Mouse (Mus musculus) neural tube, embryonic 11.5 days (tissue): ENCODE measurements around the gene Endov. TPM values are rescaled to one million over a fixed set of nuclear protein-coding genes. Genes with fewer than 3 reads are reported as not detected.

Source experiments
- ATAC-seq: fragments of 200-750 bp; cut with Nextera tagmentation; 2 replicates; pipeline ENCODE4 v1.8.0; 2017; ENCODE audit warnings: moderate number of reproducible peaks, mild to moderate bottlenecking, moderate TSS enrichment, moderate library complexity; ENCODE audit not compliant: insufficient read depth, low FRiP score, low TSS enrichment
- DNase-seq: peaks from one replicate; pipeline ENCODE4 v3.0.0-alpha.2; 2015; ENCODE audit warnings: low spot score
- H3K27ac ChIP-seq: fragments of 300-500 bp; sonication (generic); 2 replicates; pipeline ENCODE4 v1.5.1; 2014; ENCODE audit warnings: low read depth, mild to moderate bottlenecking, low read length
- H3K27me3 ChIP-seq: fragments of 300-500 bp; sonication (generic); 2 replicates; pipeline ENCODE4 v1.6.1; 2014; ENCODE audit warnings: mild to moderate bottlenecking, low read length, mixed read lengths; ENCODE audit not compliant: control insufficient read depth, insufficient read depth
- H3K36me3 ChIP-seq: fragments of 300-500 bp; sonication (generic); 2 replicates; pipeline ENCODE4 v1.6.1; 2014; ENCODE audit warnings: mild to moderate bottlenecking, low read length, moderate library complexity, mixed read lengths; ENCODE audit not compliant: control insufficient read depth, insufficient read depth
- H3K4me1 ChIP-seq: fragments of 300-500 bp; sonication (generic); 2 replicates; pipeline ENCODE4 v1.6.1; 2014; ENCODE audit warnings: low read length, mixed read lengths; ENCODE audit not compliant: control insufficient read depth, insufficient read depth
- H3K4me2 ChIP-seq: fragments of 300-500 bp; sonication (generic); 2 replicates; pipeline ENCODE4 v1.6.1; 2014; ENCODE audit warnings: low read depth, mild to moderate bottlenecking, moderate library complexity
- H3K4me3 ChIP-seq: fragments of 300-500 bp; sonication (generic); 2 replicates; pipeline ENCODE4 v1.5.1; 2014; ENCODE audit warnings: low read depth, low read length
- H3K9ac ChIP-seq: fragments of 300-500 bp; sonication (generic); 2 replicates; pipeline ENCODE4 v1.6.1; 2014; ENCODE audit warnings: mild to moderate bottlenecking, low read length
- H3K9me3 ChIP-seq: fragments of 300-500 bp; sonication (generic); 2 replicates; pipeline ENCODE4 v1.6.1; 2016; ENCODE audit warnings: low read length; ENCODE audit not compliant: control insufficient read depth
- WGBS: fragments of 180-500 bp; shearing (Covaris S2); extraction: QIAGEN DNeasy Blood & Tissue Kit; methylation state at CpG from one replicate; pipeline ENCODE4 v1.1.7; 2014; 5-methylcytosine and 5-hydroxymethylcytosine counted together
- polyA plus RNA-seq: library from polyadenylated mRNA; unstranded; fragments of >200 nt; fragmentation: Nextera tagmentation; extraction: Ambion mirVana; gene quantifications from 2 replicates; pipeline ENCODE4 v1.2.1, GENCODE M21; 2014

Gene Endov
- polyA plus RNA-seq, 1 experiment from 2014 or later, result 18.1 TPM

DNA sequence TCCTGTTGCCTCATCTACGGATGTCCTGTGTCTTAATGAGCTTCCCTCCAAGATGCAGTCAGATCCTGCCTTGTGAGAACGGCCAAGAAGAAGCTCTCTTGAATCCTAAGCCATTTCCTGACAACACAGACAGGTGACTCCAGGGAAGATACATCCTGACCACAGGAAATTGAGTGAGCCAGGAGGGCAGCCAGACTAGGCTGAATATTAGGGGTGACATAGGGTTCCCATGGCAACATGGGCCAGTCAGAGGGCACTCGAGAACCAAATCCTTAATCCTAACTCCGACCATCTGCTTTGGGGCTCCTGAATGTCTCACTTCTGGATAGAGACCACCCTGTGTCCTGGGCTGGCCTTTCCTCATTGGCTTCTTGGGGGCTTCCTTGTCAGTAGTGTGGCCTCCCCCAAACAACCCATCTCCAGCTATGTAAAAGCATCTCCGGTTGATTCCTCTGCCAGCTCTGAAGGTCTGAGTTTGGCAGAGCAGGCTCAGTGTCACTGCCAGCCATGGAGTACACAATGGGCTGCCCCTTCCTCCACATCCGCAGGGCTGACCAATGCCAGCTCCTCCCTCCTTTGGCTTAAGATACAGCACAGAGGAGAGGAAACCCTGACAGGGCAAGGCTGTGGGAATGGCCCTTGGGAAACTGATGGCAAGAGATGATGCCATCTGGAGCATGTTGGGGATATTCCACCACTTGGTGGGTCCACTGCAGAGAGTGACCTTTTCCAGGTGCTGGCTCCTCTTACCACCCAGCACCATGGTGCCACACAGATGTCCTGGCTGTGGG is 31.0 kb downstream of the Endov start:
- no peaks in the 10 kb centered on the region for H3K4me1 ChIP-seq
- ATAC-seq, result no peak

DNA sequence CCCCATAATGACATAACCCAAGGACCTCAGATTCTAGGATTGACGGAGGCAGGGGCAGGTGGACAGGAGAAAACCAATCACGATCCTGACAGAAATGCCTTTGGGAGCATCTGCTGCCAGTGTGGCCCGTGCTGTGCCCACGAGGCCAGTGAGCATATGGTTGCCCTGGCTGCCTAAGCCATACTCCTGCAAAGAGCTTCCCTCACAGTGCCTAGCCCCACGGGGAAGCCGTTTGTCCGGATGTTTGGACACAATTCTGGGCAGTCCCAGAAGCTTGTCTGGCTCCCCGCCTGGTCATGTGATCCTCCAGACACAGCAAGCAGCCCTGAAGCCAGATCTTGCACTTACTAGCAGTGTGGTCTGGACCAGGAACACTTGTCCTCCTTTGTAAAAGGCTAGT is 31.6 kb downstream of the Endov start:
- H3K9me3 ChIP-seq, result no peaks in the 10 kb centered on the region
- H3K27me3 ChIP-seq, result no peaks in the 10 kb centered on the region
- H3K27ac ChIP-seq, result no peak overlapping the region
- no peak overlapping the region for H3K4me2 ChIP-seq
- no peak for ATAC-seq
- no peak for DNase-seq
- 89% methylated on average over 8 of the region's 8 CpGs for WGBS
- no peaks in the 10 kb centered on the region for H3K36me3 ChIP-seq
- H3K4me3 ChIP-seq, result no peak overlapping the region
- H3K4me1 ChIP-seq, result no peaks in the 10 kb centered on the region
- no peak overlapping the region for H3K9ac ChIP-seq

More for the DNA sequence above, 31.0 kb downstream of the Endov start:
- H3K4me3 ChIP-seq, result no peak overlapping the region
- H3K4me2 ChIP-seq, result no peak overlapping the region
- no peaks in the 10 kb centered on the region for H3K9me3 ChIP-seq
- DNase-seq, result no peak
- no peak overlapping the region for H3K9ac ChIP-seq
- H3K36me3 ChIP-seq, result no peaks in the 10 kb centered on the region
- 86% methylated on average over 6 of the region's 6 CpGs for WGBS
- no peak overlapping the region for H3K27ac ChIP-seq
- no peaks in the 10 kb centered on the region for H3K27me3 ChIP-seq

DNA sequence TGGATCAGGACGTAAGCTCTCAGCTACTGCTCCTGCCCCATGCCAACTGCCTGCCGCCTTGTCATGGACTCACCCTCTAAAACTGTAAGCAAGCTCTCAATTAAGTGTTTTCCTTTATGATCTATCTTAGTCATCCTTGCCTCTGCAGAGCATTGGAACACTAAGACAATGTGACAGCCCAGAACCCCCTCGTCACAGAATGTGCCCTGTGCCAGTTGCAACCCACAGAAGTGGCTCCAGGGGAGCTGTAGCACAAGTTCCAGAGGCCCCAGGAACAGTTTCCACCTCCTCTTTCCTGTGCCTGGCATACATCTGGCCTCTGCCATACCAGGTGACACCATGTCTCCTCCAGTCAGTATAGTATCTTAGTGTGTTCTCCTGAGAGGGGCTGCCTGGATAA is 32.2 kb downstream of the Endov start:
- no peak overlapping the region for H3K9ac ChIP-seq
- H3K36me3 ChIP-seq, result no peaks in the 10 kb centered on the region
- no peak overlapping the region for H3K27ac ChIP-seq
- H3K4me1 ChIP-seq, result no peaks in the 10 kb centered on the region
- H3K27me3 ChIP-seq, result no peaks in the 10 kb centered on the region
- H3K4me3 ChIP-seq, result no peak overlapping the region
- WGBS, result 92% methylated on average over 3 of the region's 3 CpGs
- no peak for DNase-seq
- ATAC-seq, result no peak
- no peak overlapping the region for H3K4me2 ChIP-seq
- H3K9me3 ChIP-seq, result no peaks in the 10 kb centered on the region

DNA sequence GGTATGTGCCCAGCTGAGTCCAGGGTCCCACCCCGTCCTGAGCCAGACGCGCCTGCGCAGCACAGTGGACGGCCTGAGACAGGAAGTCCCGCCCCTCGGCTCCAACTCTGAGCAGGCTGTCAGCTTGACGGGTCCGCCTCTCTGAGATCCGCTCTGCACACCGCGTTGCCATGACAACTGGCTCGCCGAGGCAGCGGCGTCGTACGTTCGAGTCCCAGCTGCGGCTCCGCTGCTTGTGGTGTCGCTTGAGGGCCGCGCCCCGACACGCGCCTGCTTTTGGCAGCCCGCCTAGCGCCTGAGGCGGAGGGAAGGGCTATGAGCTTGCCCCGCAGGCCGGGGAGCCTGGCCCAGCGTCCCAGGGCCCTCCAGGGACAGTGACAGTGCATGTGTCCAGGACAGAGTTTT is 33.4 kb downstream of the Endov start:
- no peaks in the 10 kb centered on the region for H3K36me3 ChIP-seq
- no peaks in the 10 kb centered on the region for H3K9me3 ChIP-seq
- H3K27me3 ChIP-seq, result no peaks in the 10 kb centered on the region
- H3K9ac ChIP-seq, result peak overlapping the region; percentile 5; the same call in 1 of the 2 replicates
- peak; percentile 92 for ATAC-seq
- no peak overlapping the region for H3K27ac ChIP-seq
- WGBS, result 3% methylated on average over 33 of the region's 33 CpGs
- H3K4me2 ChIP-seq, result peak overlapping the region; percentile 30
- H3K4me3 ChIP-seq, result peak overlapping the region; percentile 18
- peak; percentile 92 for DNase-seq
- H3K4me1 ChIP-seq, result no peaks in the 10 kb centered on the region

DNA sequence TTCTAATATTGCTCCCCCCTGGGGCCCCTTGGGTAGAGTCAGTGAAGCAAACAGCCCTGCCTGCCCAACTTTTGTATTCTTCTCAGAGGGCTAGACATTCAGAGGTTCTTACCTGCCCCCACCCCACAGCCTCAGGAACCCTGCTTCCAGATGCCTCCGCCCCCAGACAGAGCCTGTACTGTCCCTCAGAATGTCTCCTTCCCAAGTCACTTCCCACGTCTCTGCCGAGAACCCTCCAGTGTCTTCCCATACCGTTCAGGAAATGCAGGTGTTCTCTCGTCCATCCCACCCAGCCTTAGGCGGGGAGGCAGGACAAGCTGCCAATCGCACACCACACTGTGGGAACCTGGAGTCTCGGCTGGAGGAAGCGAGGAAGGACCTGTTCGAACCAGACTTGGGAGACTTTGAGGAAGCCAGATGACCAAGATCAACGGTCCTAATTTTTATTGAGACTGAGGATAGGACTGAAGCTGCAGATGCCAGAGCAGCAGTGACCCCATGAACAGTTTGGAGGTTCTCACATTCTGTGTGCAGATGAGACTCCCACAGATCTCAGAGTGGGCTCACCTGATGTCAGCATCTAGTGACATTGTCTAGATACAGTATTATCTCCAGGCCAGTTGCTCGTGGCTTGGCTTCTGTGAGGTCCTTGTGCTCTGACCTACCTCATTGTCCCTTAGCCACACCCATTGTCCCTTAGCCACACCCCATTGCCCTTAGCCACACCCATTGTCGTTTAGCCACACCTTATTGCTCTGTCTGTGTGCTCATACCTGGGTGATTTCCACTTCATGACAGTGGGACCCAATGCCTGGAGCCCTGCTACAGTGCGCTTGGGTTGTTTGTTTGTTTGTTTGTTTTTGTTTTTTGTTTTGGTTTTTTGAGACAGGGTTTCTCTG is 35.2 kb downstream of the Endov start:
- WGBS, result 79% methylated on average over 14 of the region's 14 CpGs
- no peaks in the 10 kb centered on the region for H3K36me3 ChIP-seq
- H3K4me3 ChIP-seq, result no peak overlapping the region

DNA sequence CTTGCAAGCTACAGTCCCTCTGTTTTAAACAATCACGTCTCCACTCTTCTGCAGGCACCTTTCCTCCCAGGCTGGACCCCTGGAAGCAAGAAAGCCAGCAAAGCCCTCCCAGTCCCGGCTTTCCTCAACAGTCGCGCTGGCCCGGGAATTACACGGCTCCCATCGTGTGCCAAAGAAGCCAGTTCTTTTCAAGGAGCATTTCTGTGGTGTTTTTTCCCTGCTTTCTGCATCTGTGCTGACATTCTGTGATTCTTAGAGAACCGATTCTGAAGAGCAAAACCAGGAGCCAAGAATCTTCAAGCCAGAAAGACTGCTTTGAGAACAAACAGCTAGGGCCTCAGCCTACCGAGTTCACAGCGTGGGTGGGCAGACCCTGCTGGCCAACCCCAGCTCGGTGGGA is 37.8 kb downstream of the Endov start:
- DNase-seq (no peak), ATAC-seq (no peak)
- Histone ChIP-seq H3K9me3 (no peaks in the 10 kb centered on the region), H3K27ac (no peak overlapping the region), H3K36me3 (no peaks in the 10 kb centered on the region), H3K4me1 (no peaks in the 10 kb centered on the region), H3K9ac (no peak overlapping the region), H3K4me2 (no peak overlapping the region), H3K4me3 (no peak overlapping the region), H3K27me3 (no peaks in the 10 kb centered on the region)
- 64% methylated on average over 11 of the region's 11 CpGs for WGBS

More for the DNA sequence above, 35.2 kb downstream of the Endov start:
- ATAC-seq (no peak), DNase-seq (no peak)
- Histone ChIP-seq H3K4me2 (no peak overlapping the region), H3K4me1 (no peaks in the 10 kb centered on the region), H3K27me3 (no peaks in the 10 kb centered on the region), H3K9me3 (no peaks in the 10 kb centered on the region), H3K9ac (no peak overlapping the region), H3K27ac (no peak overlapping the region)

DNA sequence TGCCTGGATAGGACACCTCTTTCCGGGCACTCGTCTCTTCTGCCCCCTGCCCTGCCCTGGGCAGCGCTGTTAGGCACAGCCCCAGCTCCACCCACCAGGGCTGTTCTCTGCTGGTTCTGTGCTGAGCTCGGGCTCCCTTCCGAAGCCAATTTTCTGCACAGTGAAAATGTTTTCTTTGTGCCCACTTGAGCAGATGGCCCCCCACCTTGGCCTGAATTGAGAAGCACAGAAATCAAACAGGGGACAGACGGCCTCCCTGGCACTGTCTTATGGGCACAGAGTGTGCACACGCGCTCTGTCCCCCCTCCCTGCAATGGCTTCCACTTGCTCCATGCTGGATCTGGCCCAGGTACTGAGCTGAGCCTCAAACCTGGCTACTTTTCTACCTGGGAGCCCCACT is 41.3 kb downstream of the Endov start:
- WGBS, result 70% methylated on average over 8 of the region's 8 CpGs
- Histone ChIP-seq H3K4me3 (no peak overlapping the region), H3K9me3 (no peaks in the 10 kb centered on the region), H3K27me3 (no peaks in the 10 kb centered on the region), H3K27ac (no peak overlapping the region), H3K4me1 (no peaks in the 10 kb centered on the region), H3K36me3 (no peaks in the 10 kb centered on the region), H3K4me2 (no peak overlapping the region), H3K9ac (no peak overlapping the region)
- ATAC-seq (no peak), DNase-seq (no peak)

DNA sequence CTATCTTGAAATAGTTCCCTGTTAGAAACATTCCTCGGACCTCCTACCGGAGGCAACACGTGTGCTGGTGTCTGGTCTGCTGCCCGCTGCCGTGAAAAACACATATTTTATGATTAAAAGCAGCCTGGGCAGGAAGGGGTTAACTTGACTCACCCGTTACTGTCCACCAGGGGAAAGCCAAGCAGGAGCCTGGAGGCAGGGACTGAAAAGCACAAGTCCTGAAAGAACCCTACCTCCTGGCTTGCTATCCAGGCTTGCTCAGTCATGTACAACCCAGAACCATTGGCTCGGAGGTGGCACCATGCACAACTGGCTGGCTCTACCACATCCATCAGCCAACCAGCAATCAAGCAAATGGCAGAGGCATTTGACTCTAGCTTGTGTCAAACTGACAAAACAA is 42.6 kb downstream of the Endov start:
- no peaks in the 10 kb centered on the region for H3K4me1 ChIP-seq
- ATAC-seq, result no peak
- no peak overlapping the region for H3K9ac ChIP-seq
- H3K36me3 ChIP-seq, result no peaks in the 10 kb centered on the region
- no peaks in the 10 kb centered on the region for H3K9me3 ChIP-seq
- no peaks in the 10 kb centered on the region for H3K27me3 ChIP-seq
- H3K27ac ChIP-seq, result no peak overlapping the region
- H3K4me2 ChIP-seq, result no peak overlapping the region
- no peak overlapping the region for H3K4me3 ChIP-seq
- no peak for DNase-seq
- 67% methylated on average over 7 of the region's 7 CpGs for WGBS
